Mouse (Mus musculus) C2C12 (cell line): Measurements from ENCODE around the gene Kcnq5. TPM values are rescaled to one million over a fixed set of nuclear protein-coding genes. Genes with fewer than 3 reads are reported as not detected.
"Not testable (repeated sequence)": the region's sequence is repeated elsewhere in the genome, so short reads cannot be mapped to it uniquely, and the experiment has no call there.

Experiments used
- H3K27me3 ChIP-seq: one replicate; pipeline ENCODE4 v1.6.1; 2011; ENCODE audit not compliant: control insufficient read depth, insufficient read depth, insufficient read length
- H3K36me3 ChIP-seq: one replicate; pipeline ENCODE4 v1.6.1; 2011; ENCODE audit not compliant: control insufficient read depth, insufficient read depth
- H3K4me3 ChIP-seq: one replicate; pipeline ENCODE4 v1.5.1; 2011; ENCODE audit warnings: mild to moderate bottlenecking, control low read depth; ENCODE audit not compliant: poor library complexity, insufficient read depth, severe bottlenecking
- H3K79me2 ChIP-seq: one replicate; pipeline ENCODE4 v1.6.1; 2011; ENCODE audit not compliant: control insufficient read depth, insufficient read depth
- H3K79me3 ChIP-seq: one replicate; pipeline ENCODE4 v1.6.1; 2011; ENCODE audit warnings: low read depth, control low read depth
- H3ac ChIP-seq: one replicate; pipeline ENCODE3; 2011; ENCODE audit warnings: low read depth; ENCODE audit not compliant: control insufficient read depth, insufficient read length
- CEBPB ChIP-seq: IDR thresholded peaks from one replicate; pipeline ENCODE4 v1.6.1; 2011; ENCODE audit warnings: low read depth, mild to moderate bottlenecking, control low read depth, moderate library complexity
- CTCF ChIP-seq: IDR thresholded peaks from one replicate; pipeline ENCODE4 v1.5.1; 2011; ENCODE audit not compliant: control insufficient read depth, insufficient read depth, insufficient read length
- FOSL1 ChIP-seq: IDR thresholded peaks from one replicate; pipeline ENCODE4 v1.8.0; 2011; ENCODE audit warnings: mild to moderate bottlenecking, low read length; ENCODE audit not compliant: poor library complexity, insufficient read depth, severe bottlenecking
- MAX ChIP-seq: IDR thresholded peaks from one replicate; pipeline ENCODE4 v1.6.1; 2011; ENCODE audit warnings: mild to moderate bottlenecking, control low read depth
- MYOD1 ChIP-seq: IDR thresholded peaks from one replicate; pipeline ENCODE4 v1.6.1; 2011; ENCODE audit warnings: low read depth; ENCODE audit not compliant: control insufficient read depth, insufficient read length
- MYOG ChIP-seq: IDR thresholded peaks from one replicate; pipeline ENCODE4 v1.6.1; 2011; ENCODE audit not compliant: control insufficient read depth, insufficient read length; ENCODE audit errors: extremely low read depth
- USF1 ChIP-seq: IDR thresholded peaks from one replicate; pipeline ENCODE4 v1.6.1; 2011; ENCODE audit warnings: low read depth, mild to moderate bottlenecking, control low read depth, moderate library complexity
- polyA plus RNA-seq: library from polyadenylated mRNA; unstranded; fragments of >200 nt; fragmentation: generic; extraction: Trizol; gene quantifications from one replicate; pipeline ENCODE4 v1.2.1, GENCODE M21; 2012; ENCODE audit warnings: missing spikeins

Kcnq5 gene
- polyA plus RNA-seq, 1 experiment: not detected

DNA sequence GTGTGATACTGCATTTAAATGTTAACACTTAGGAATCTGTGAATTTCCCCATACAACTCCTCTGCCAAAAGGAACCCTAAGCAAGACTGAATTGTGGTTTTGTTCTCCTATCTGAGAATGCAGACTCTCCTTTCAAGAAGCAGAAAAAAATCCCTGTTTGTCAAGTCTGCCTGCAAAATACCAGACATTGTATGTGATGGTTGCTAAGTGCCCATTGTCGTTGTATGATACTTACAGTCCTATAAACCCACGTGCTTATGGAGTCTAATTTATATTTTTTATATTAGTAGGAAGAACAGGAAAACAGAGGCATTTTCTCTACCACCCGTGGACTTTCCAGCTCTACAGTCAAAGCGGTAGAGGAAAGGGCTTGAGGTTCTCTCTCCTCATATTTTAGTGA lies 367.9 kb downstream of the Kcnq5 start:
- no peak overlapping the region for H3K4me3 ChIP-seq
- H3K79me2 ChIP-seq: no peaks in the 10 kb centered on the region
- H3K27me3 ChIP-seq: no peaks in the 10 kb centered on the region
- H3K79me3 ChIP-seq: no peaks in the 10 kb centered on the region
- H3K36me3 ChIP-seq: no peaks in the 10 kb centered on the region
- TF ChIP-seq FOSL1 (no peak), CTCF (no peak), CEBPB (no peak), MYOG (no peak), USF1 (no peak)
- no peak overlapping the region for H3ac ChIP-seq

DNA sequence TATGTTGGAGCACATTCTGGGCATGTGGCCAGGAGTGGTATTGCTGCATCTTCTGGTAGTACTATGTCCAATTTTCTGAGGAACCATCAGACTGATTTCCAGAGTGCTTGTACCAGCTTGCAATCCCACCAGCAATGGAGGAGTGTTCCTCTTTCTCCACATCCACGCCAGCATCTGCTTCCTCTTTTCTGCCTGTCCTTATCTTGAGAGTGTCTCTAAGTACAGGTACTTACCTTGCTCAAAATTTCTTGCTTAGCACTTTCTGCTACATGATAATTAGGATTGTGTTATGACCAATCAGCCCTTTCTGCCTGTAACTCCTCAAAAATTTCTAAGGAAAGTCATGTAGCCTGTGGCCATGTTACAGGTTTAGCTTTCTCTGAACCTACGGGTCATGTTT lies 394.3 kb downstream of the Kcnq5 start:
- not testable (repeated sequence) for H3ac ChIP-seq, H3K36me3 ChIP-seq, H3K27me3 ChIP-seq, H3K79me3 ChIP-seq, H3K79me2 ChIP-seq, H3K4me3 ChIP-seq

DNA sequence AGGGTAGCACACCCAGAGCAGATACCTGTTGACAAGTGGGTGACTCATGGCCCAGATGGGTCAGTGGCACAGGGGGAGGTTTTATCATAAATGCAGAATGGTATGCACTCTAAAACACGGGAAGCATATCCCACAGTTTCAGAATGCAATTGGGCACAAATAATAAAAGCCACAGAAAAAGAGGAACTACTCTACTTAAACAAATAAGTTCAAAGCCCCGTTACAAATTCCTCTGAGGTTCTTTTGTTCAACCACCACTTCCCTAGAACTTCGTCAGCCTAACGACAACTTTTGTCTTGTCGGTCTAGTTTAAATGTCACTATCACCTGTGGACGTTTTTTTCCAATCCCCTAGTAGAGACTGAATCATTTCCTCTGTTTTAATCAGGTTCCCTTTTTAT lies 407.1 kb downstream of the Kcnq5 start:
- H3K79me2 ChIP-seq: no peaks in the 10 kb centered on the region
- H3K36me3 ChIP-seq: no peaks in the 10 kb centered on the region
- no peak overlapping the region for H3ac ChIP-seq
- TF ChIP-seq CTCF (no peak), FOSL1 (no peak), MYOD1 (no peak), MAX (no peak), USF1 (no peak), CEBPB (no peak), MYOG (no peak)
- H3K79me3 ChIP-seq: no peaks in the 10 kb centered on the region
- no peak overlapping the region for H3K4me3 ChIP-seq
- H3K27me3 ChIP-seq: no peaks in the 10 kb centered on the region

GRCm38 (mm10) chr1:21552715-21553114 lies 409.0 kb downstream of the Kcnq5 start:
- TF ChIP-seq MYOG: no peak
- TF ChIP-seq MYOD1: no peak
- no peak for TF ChIP-seq CTCF
- TF ChIP-seq FOSL1: no peak
- TF ChIP-seq USF1: no peak
- Histone ChIP-seq H3K27me3 (no peaks in the 10 kb centered on the region), H3K36me3 (no peaks in the 10 kb centered on the region), H3K79me2 (no peaks in the 10 kb centered on the region), H3ac (no peak overlapping the region), H3K79me3 (no peaks in the 10 kb centered on the region), H3K4me3 (no peak overlapping the region)

DNA sequence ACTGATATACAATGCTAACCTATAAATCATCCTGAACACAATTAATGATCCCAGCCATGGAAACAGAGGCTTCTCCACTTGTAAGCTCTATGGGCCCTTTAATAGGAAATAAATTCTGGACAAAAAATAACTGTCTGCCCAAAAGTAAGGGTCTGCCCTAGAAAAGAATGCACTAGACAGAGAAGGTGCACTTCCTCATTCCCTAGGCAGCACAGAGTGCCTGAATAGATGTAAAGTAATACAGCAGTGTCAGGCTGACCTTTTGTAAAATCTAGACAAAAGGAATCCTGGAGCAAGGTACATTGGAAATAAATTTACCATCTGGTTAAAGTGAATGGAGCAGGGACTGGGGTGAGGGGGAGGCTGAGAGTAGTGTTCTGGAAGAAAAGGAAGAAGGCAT lies 417.8 kb downstream of the Kcnq5 start:
- no peaks in the 10 kb centered on the region for H3K36me3 ChIP-seq
- no peak for TF ChIP-seq MYOG
- no peak for TF ChIP-seq FOSL1
- TF ChIP-seq MAX: no peak
- no peak for TF ChIP-seq USF1
- no peak for TF ChIP-seq MYOD1
- no peak for TF ChIP-seq CTCF
- TF ChIP-seq CEBPB: no peak

GRCm38 (mm10) chr1:21539486-21539885 lies 422.3 kb downstream of the Kcnq5 start:
- Histone ChIP-seq H3K4me3 (no peak overlapping the region), H3K79me2 (no peaks in the 10 kb centered on the region), H3K79me3 (no peaks in the 10 kb centered on the region), H3ac (no peak overlapping the region), H3K27me3 (no peaks in the 10 kb centered on the region), H3K36me3 (no peaks in the 10 kb centered on the region)
- TF ChIP-seq MYOG (no peak), CEBPB (no peak), CTCF (no peak), USF1 (no peak), MYOD1 (no peak)

More for the DNA sequence above, 417.8 kb downstream of the Kcnq5 start:
- H3K79me3 ChIP-seq: no peaks in the 10 kb centered on the region
- no peak overlapping the region for H3ac ChIP-seq
- no peaks in the 10 kb centered on the region for H3K79me2 ChIP-seq
- H3K4me3 ChIP-seq: no peak overlapping the region
- no peaks in the 10 kb centered on the region for H3K27me3 ChIP-seq

DNA sequence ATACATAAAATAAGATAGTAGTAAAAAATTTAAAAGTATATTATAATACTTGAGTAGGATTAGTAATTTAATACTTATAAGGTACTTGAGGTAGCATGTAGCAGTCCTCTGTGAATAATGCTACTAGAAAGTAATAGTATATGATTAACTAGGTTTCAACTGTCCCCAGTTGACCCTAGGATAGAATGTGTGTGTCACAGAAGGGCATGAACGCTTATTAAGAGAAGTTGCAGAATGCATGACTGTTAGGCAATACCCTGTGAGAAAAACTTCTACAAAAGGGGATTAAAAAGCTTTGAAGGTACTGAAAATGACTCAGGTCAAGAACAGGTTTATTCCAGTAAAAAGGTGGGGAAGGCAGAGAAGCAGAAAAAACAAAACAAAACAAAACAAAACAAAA lies 430.9 kb downstream of the Kcnq5 start:
- Histone ChIP-seq H3K79me3 (no peaks in the 10 kb centered on the region), H3ac (no peak overlapping the region), H3K79me2 (no peaks in the 10 kb centered on the region), H3K36me3 (no peaks in the 10 kb centered on the region), H3K27me3 (no peaks in the 10 kb centered on the region), H3K4me3 (no peak overlapping the region)
- no peak for TF ChIP-seq CEBPB
- TF ChIP-seq USF1: no peak
- TF ChIP-seq FOSL1: no peak
- TF ChIP-seq MAX: no peak
- TF ChIP-seq MYOD1: no peak
